Mouse (Mus musculus) heart, adult 2 months (tissue): ENCODE measurements at regions not wholly inside any gene's neighbourhood (a gene's known extent, or its start where the extent isn't known, plus 50 kb on each side); places are given as distances from the start of the nearest gene placed in this dataset.

Experiments used
- DNase-seq, 2 experiments: peaks; one replicate each; pipeline ENCODE4 v3.0.0; 2021
- H3K27ac ChIP-seq: fragments of 200-600 bp; 2 replicates; pipeline ENCODE4 v1.8.1; 2022
- H3K27me3 ChIP-seq: fragments of 200-500 bp; 2 replicates; pipeline ENCODE4 v1.6.1; 2012; ENCODE audit warnings: mild to moderate bottlenecking, low read length, inconsistent platforms, mixed read lengths; ENCODE audit not compliant: control insufficient read depth, insufficient read depth
- H3K36me3 ChIP-seq: fragments of 200-500 bp; 2 replicates; pipeline ENCODE4 v1.6.1; 2012; ENCODE audit warnings: low read length, inconsistent platforms; ENCODE audit not compliant: control insufficient read depth, insufficient read depth
- H3K4me1 ChIP-seq: fragments of 200-500 bp; 2 replicates; pipeline ENCODE4 v1.6.1; 2011; ENCODE audit warnings: low read length; ENCODE audit not compliant: control insufficient read depth, insufficient read depth
- H3K4me3 ChIP-seq: fragments of 200-600 bp; 2 replicates; pipeline ENCODE4 v1.8.1; 2022
- H3K79me2 ChIP-seq: fragments of 200-500 bp; replicated peaks from 2 replicates; pipeline ENCODE4 v1.6.1; 2012; ENCODE audit warnings: mild to moderate bottlenecking, inconsistent platforms, low read length, moderate library complexity, mixed read lengths; ENCODE audit not compliant: control insufficient read depth, insufficient read depth
- H3K9ac ChIP-seq: fragments of 200-500 bp; 2 replicates; pipeline ENCODE4 v1.6.1; 2012; ENCODE audit warnings: low read depth, mild to moderate bottlenecking, control low read depth, inconsistent platforms, low read length, mixed read lengths
- CTCF ChIP-seq: fragments of 200-600 bp; IDR thresholded peaks from 2 replicates; pipeline ENCODE4 v1.8.1; 2022; ENCODE audit warnings: antibody characterized with exemption, mild to moderate bottlenecking, moderate library complexity
- EP300 ChIP-seq: fragments of 200-500 bp; IDR thresholded peaks from 2 replicates; pipeline ENCODE4 v1.6.1; 2011; ENCODE audit warnings: low read depth, low read length, control low read depth; ENCODE audit not compliant: insufficient read depth
- POLR2A ChIP-seq: fragments of 200-500 bp; IDR thresholded peaks from 2 replicates; pipeline ENCODE4 v1.6.1; 2011; ENCODE audit warnings: mild to moderate bottlenecking, low read depth, low read length, control low read depth; ENCODE audit not compliant: insufficient read depth
- WGBS: fragments of 180-500 bp; shearing (Covaris S2); methylation state at CpG from one replicate; pipeline ENCODE4 v1.1.7; 2018; 5-methylcytosine and 5-hydroxymethylcytosine counted together
- intact Hi-C: fragments of 180-260 bp; cut with DNase I; formaldehyde crosslinking; loops from one replicate; pipeline ENCODE4 v1.15.1; 2025

DNA sequence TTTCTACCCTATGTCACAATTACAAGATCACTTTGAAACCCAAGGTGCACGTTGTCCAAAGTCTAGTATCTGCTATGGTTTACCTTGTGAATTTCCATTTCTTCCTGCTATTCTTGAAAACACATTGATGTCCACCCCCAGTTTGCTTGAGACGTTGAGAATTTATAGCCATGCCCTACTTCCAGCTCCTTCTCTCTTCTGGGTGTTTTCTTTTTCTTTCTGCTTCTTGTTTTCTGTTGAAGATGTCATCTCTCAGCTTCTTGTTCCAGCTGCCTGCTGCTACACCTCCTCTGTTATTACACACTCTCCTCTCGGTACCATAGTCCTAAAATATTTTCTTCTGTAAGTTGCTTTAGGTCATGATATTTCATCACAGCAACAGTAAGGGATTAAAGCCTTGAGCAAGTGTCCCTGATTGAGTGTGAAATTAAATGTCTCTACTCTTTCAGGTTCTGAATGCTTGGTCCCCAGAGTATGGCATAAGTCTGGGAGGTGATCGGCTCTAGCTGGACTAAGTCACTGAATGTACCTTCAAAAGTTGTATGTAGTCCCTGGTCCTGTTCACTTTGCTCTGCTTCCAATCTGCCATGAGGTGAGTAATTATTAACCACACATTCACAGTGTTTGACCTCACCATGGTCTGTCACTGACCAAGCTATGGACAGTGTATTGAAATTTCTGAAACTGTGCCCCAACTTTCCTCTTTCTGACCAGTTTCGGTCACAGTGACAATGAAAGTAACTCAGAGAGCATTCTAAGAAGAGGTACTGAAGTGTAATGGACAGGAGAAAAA is 718.1 kb downstream of the Epm2a start:
- DNase-seq, result no peak
- intact Hi-C loops, result no loop called here
- no peak for TF ChIP-seq POLR2A
- no peak for TF ChIP-seq EP300
- no peak for TF ChIP-seq CTCF
- Histone ChIP-seq H3K27me3 (no peaks in the 10 kb centered on the region), H3K79me2 (no peaks in the 10 kb centered on the region), H3K9ac (no peak overlapping the region), H3K4me1 (no peaks in the 10 kb centered on the region), H3K27ac (no peak overlapping the region), H3K4me3 (no peak overlapping the region), H3K36me3 (no peaks in the 10 kb centered on the region)
- WGBS, result 79% methylated on average over 5 of the region's 5 CpGs

GRCm38 (mm10) chr10:12062302-12062701 is 719.1 kb downstream of the Epm2a start:
- intact Hi-C loops, result no loop called here
- no peak overlapping the region for H3K27ac ChIP-seq
- WGBS, result 49% methylated on average over 1 of the region's 1 CpGs

DNA sequence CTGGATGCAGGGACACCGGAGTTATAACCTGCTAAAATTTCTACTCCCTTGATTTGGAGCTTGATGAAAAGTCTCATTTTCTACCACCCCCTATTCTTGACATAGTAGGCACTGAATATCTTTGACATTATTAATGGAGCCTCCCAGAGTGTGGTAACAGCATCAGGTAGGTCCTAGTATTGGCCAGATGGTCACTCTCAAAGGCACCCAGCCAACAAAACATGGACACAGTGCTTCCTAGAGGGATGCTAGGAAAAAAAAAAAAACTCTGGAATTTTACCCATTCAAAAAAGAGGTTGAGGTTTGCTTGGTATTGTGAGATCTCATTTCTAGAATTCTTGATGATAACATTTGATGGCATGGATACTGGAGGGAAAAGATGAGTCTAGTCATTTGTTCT is 740.8 kb downstream of the Epm2a start:
- intact Hi-C loops, result no loop called here
- H3K36me3 ChIP-seq, result no peaks in the 10 kb centered on the region
- no peak overlapping the region for H3K27ac ChIP-seq
- WGBS, result 98% methylated on average over 1 of the region's 1 CpGs
- H3K27me3 ChIP-seq, result no peaks in the 10 kb centered on the region
- H3K4me1 ChIP-seq, result no peaks in the 10 kb centered on the region
- no peak overlapping the region for H3K4me3 ChIP-seq
- no peak for DNase-seq
- H3K9ac ChIP-seq, result no peak overlapping the region
- TF ChIP-seq EP300, result no peak
- TF ChIP-seq CTCF, result no peak
- TF ChIP-seq POLR2A, result no peak
- no peaks in the 10 kb centered on the region for H3K79me2 ChIP-seq

More at GRCm38 (mm10) chr10:12062302-12062701, 719.1 kb downstream of the Epm2a start:
- Histone ChIP-seq H3K4me1 (no peaks in the 10 kb centered on the region), H3K79me2 (no peaks in the 10 kb centered on the region), H3K36me3 (no peaks in the 10 kb centered on the region), H3K4me3 (no peak overlapping the region), H3K27me3 (no peaks in the 10 kb centered on the region), H3K9ac (no peak overlapping the region)
- TF ChIP-seq EP300 (no peak), POLR2A (no peak), CTCF (no peak)
- no peak for DNase-seq

DNA sequence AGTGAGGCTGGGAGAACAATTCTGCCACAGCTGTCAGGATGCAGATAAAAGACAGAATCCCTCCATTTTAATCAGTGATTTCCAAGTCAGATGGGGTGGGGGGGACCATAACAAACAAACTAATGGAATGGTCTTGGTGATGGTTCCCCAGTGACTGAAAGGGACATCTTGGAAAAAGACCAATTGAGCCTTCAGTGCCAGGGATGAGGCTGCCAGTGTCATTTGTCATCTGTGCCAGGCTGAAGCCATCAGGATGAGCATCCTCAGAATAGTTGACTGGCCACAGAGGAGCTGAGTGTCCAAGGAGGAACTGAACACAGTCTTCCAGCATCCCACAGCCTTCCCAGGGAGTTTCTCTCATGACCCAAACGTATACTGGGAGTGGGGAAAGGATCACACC is 749.3 kb downstream of the Epm2a start:
- H3K9ac ChIP-seq, result no peak overlapping the region
- 35% methylated on average over 1 of the region's 1 CpGs for WGBS
- TF ChIP-seq CTCF (no peak), EP300 (no peak), POLR2A (no peak)
- intact Hi-C loops, result no loop called here
- H3K27ac ChIP-seq, result no peak overlapping the region
- no peaks in the 10 kb centered on the region for H3K27me3 ChIP-seq
- H3K36me3 ChIP-seq, result no peaks in the 10 kb centered on the region
- no peaks in the 10 kb centered on the region for H3K79me2 ChIP-seq
- no peaks in the 10 kb centered on the region for H3K4me1 ChIP-seq
- DNase-seq, result no peak
- H3K4me3 ChIP-seq, result no peak overlapping the region

DNA sequence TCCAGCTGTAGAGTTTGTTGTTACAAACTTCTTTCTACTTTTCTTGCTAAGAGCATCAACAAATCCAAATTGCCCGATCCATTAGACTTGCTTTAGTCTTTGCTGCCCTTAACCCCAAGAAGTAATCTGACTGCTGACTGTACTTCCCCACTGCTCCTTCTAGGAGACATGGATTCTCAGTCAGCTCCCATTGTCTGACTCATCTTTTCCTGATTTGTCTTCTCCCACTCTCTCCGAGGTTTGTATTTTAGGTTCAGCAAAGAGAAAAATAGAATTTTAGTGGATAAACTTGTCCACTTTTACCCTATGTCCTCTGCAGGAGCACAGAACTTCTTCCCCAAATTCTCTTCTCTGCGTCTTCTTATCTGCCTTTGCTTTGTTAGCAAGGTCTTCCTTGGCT is 753.5 kb downstream of the Epm2a start:
- TF ChIP-seq EP300, result no peak
- no peak for TF ChIP-seq POLR2A
- TF ChIP-seq CTCF, result no peak
- no peak for DNase-seq

DNA sequence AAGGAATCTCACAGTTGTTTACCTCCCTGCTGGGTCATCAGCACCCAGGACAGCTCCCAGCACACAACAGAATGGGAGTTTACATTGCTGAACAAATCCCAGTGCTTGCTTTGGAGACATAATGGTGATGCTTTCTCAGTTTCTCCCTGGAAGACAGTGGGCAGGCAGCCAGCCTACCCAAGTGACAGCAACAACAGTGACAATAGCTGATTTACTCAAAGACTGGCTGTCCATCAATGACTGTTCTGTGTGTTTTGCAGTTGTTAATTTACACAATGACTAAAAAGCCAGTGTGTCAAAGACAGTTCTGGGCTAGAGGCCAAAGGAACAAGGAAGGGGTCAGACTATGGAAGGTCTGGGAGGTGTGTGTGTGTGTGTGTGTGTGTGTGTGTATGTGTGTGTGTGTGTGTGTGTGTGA is 762.2 kb downstream of the Utrn start:
- Histone ChIP-seq H3K4me1 (no peaks in the 10 kb centered on the region), H3K9ac (no peak overlapping the region), H3K27ac (no peak overlapping the region), H3K36me3 (no peaks in the 10 kb centered on the region), H3K27me3 (no peaks in the 10 kb centered on the region), H3K4me3 (no peak overlapping the region), H3K79me2 (no peaks in the 10 kb centered on the region)
- TF ChIP-seq POLR2A (no peak), EP300 (no peak)
- intact Hi-C loops, result no loop called here
- DNase-seq, result no peak

More for the DNA sequence above, 753.5 kb downstream of the Epm2a start:
- no peaks in the 10 kb centered on the region for H3K79me2 ChIP-seq
- no peak overlapping the region for H3K4me3 ChIP-seq
- no peak overlapping the region for H3K9ac ChIP-seq
- no peaks in the 10 kb centered on the region for H3K36me3 ChIP-seq
- H3K4me1 ChIP-seq, result no peaks in the 10 kb centered on the region
- no peaks in the 10 kb centered on the region for H3K27me3 ChIP-seq
- intact Hi-C loops, result no loop called here
- WGBS, result 71% methylated on average over 3 of the region's 3 CpGs
- no peak overlapping the region for H3K27ac ChIP-seq
